Mouse (Mus musculus): ENCODE measurements around the gene Mboat1. TPM values are rescaled to one million over a fixed set of nuclear protein-coding genes. Genes with fewer than 3 reads are reported as not detected.

Gene Mboat1
- total RNA-seq, 2 experiments from 2014 or later, result 4.4 to 5.5 TPM

DNA sequence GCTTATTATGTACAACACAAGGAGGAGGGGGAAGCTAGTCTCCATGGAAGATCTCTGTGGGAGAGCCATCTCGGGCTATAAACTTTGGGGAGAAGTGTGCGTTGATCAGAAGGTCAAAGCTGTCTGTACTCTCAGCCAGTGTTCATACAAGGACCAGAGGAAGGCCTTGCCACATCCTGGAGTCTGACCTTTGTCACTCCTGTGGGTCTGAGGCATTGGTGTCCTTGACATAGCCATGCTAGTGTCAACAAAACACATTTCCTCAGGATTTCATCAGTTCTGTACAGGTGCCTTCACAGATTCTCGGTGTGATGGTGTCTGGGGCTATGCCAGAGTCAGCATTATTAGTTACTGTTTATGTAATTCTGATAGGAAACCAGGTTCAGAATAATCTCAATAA, 115.1 kb downstream of the Mboat1 start:
- DNase-seq, result peak; percentile 18

GRCm38 (mm10) chr13:30252692-30253091, 116.4 kb downstream of the Mboat1 start:
- peak; percentile 32 for DNase-seq

GRCm38 (mm10) chr13:30253636-30254264, 117.5 kb downstream of the Mboat1 start:
- peak; percentile 73 for DNase-seq

DNA sequence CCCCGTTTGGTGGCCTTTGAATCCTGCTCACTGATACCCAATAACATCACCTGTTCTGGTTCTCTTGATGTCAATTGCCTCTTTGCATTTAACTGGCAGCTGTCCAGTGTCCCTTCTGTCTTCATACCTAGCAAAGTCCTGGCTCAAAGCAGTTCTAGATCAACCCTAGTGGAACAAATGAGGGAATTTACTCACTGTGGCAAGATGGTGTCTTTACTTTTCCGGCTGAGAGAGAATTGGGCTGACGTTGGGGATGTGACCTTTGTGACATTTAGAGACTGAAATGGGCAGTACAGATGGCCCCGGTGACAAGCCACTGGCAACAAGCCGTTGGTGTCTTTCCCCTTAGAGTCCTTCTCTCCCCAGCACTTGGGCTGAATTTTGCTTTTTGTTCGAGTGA, 118.1 kb downstream of the Mboat1 start:
- DNase-seq, result no peak

DNA sequence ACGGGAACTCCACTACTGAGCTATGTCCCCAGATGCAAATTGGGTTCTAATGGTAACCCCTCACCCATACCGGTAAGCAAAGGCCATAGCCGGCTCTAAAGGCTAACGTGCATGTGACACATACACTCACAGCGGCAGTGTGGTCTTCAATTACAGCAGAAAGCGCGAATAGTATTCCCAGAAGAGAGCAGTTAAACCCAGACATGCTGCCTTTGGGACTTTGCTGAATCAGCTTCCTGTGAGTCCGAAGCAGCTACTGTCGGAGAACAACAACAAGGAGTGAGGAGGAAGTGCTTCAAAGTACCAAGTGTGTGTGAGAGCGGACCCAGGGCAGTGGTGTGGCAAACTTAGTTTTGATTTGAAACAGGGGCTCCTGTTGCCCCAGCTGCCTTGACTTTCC, 122.5 kb downstream of the Mboat1 start:
- no peak for DNase-seq

DNA sequence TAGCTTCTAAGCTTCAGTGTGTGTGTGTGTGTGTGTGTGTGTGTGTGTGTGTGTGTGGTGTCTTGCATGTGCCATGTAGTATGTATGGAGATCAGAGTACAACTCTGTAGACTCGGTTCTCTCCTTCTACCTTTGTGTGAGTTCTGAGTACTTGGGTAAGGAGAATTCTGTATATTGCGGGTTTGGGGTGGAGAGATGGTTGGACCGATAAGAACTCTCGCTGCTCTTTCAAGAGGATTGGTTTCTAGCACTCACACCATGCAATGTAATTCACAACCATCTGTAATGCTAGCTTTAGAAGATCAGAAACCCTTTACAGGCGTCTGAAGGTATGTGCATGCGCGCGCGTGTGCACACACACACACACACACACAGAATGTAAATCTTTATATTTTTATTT, 123.0 kb downstream of the Mboat1 start:
- DNase-seq, result no peak

DNA sequence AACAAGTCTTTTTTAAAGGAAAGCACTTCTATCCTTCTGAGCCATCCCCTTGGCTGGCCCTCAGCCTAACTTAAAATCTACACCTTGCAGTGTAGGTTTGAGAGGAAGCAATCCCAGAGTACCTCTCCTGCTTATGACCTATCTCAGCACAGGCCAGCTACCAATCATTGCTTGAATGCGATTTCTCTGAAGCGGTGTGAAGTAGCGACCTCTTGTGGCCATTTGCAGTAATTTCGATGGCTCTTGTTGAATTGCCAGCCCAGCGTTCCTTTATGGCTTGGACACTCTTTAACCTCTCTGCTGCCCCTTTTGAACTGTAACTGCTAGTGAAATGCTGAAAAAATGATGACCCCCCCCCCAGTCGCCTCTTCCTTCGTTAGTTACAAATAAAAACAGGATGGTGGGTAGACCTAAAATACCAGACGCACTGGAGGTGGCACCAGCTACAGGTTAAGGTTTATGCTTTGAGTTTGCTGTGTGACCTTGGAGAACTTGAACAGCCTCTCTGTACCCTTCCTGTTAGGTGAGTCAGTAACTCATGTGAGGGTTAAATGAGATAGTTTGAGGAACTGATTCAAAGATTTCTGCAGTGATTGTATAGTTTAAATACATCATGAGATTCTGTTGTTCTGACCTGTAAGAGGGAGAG, 123.7 kb downstream of the Mboat1 start:
- DNase-seq, result peak; percentile 83

- no peak for DNase-seq
These were observed 127.4 kb downstream of the Mboat1 start for GRCm38 (mm10) chr13:30263681-30264080.

DNA sequence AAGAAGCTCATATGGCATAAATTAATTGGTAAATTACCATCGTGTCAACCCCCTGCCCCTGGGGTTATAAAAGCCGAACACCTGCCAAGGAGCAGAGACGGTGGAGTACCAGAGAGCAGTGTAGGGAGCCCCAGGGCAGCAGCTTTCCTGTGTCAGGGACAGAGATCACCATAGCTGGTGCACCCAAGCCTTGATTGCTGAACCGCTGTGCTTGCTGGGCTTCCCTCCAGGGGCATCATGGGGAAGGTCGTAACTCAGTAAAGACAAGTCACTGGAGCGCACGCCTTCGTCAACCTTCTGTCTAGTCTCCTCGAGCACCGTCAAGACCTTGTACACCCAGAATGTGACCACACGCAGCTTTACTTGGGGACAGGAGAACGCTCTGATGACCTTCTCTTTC, 128.0 kb downstream of the Mboat1 start:
- DNase-seq, result no peak

- no peak for DNase-seq
These were observed 128.5 kb downstream of the Mboat1 start for GRCm38 (mm10) chr13:30264765-30265164.

DNA sequence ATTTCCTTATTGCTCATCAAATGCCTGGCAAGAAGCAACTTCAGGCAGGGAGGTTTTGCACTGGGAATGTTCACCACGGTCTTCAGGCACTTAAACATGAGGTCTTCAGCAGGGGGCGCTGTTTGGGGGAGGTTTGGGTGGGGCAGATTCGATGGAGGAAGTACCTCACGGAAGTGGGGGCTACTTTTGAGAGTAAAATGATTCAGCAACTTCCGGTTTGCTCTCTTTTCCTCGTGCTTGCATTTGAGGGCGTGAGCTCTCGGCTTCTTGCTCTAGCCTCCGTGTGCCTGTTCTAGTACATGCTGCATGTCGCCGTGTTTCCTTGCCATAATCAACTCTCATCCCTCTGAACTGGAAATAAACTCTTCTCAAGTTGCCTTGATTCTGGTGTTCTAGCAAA, 129.7 kb downstream of the Mboat1 start:
- DNase-seq, result no peak

DNA sequence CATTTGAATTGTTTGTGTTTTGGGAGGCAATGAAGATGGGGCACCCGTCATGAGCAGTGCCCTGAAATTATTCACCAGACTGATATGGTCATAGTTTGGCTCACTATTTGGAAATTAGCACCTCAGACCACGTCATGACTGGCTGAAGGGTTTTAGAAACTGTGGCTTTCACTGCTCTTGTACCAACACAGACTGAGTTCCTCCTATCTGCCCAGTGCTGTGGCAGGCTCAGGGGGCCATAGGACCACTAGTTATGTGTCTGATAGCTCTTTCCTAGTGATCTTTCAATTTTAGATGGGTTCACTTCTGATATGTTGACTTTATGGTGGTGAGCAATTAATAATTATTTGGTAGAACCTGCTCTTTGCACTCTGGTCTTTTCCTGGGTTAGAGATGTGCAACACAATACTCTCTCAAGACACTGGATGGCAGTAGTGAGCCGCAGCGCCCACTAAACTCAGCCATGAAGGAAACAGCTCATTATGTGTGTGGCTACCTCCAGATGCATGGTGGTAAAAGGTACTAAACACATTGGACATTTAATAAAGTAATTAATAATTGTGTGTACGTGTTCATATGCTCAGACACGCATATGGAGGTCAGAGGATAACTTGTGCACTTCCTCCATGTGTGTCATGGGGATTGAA, 135.9 kb downstream of the Mboat1 start:
- peak; percentile 70 for DNase-seq

Other genes starting within 250 kb of the Mboat1 start
- 10 to 100 TPM; 12.4 to 14.4 TPM for gene E2f3, start 150.4 kb upstream of the Mboat1 start, total RNA-seq (2021)
- 100 to 1,000 TPM; 128 to 158 TPM for gene Agtr1a, start 200.0 kb downstream of the Mboat1 start, total RNA-seq (2021)

All from adrenal gland, postnatal 10 days (tissue).